Mouse (Mus musculus) E14TG2a.4 (cell line): ENCODE data around the gene Sema3b.
A peak's percentile ranks its signal among the peaks of the same experiment; 100 is the strongest.

Source experiments
- H3K27me3 ChIP-seq: 2 replicates; pipeline ENCODE4 v1.6.1; 2014; ENCODE audit warnings: low read length, control low read depth; ENCODE audit not compliant: insufficient read depth
- H3K36me3 ChIP-seq: 2 replicates; pipeline ENCODE4 v1.6.1; 2014; ENCODE audit warnings: low read length, control low read depth; ENCODE audit not compliant: insufficient read depth
- H3K4me1 ChIP-seq: replicated peaks from 2 replicates; pipeline ENCODE4 v1.6.1; 2014; ENCODE audit warnings: low read depth, low read length, control low read depth
- H3K4me3 ChIP-seq: replicated peaks from 2 replicates; pipeline ENCODE4 v1.5.1; 2014; ENCODE audit warnings: mild to moderate bottlenecking, low read length
- H3K9me3 ChIP-seq: 2 replicates; pipeline ENCODE4 v1.6.1; 2014; ENCODE audit warnings: low read length, control low read depth
- CTCF ChIP-seq: conservative IDR thresholded peaks from 2 replicates; pipeline ENCODE4 v1.5.1; 2014; ENCODE audit warnings: low read length
- NANOG ChIP-seq: IDR thresholded peaks from 2 replicates; pipeline ENCODE4 v1.6.1; 2014; ENCODE audit warnings: borderline replicate concordance, low read length, mixed read lengths
- POU5F1 ChIP-seq: IDR thresholded peaks from 2 replicates; pipeline ENCODE4 v1.6.1; 2014; ENCODE audit warnings: low read length, borderline replicate concordance

The Sema3b gene

DNA sequence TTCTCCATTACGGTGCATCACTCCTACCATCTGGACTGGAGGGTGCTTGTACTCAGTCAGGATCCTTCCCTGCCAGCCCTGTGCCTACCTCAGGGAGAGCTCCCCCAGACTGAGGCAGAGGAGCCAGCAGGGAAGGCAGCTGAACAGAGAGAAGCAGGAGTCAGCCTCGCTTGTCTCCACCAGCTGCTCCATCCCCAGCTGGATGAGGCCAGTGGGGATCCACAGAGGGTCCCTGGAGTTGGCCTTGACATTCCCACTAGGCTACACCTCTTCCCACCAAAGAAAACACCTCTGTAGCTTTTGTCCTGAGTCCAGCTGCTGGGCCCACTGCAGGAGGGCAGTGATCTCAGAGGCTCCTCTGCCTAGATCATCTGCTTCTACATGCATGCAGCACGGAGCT lies 15.9 kb upstream of the Sema3b start:
- no peak for TF ChIP-seq POU5F1
- TF ChIP-seq CTCF: no peak
- TF ChIP-seq NANOG: no peak
- peaks cover 77% of the 10 kb centered on the region for H3K4me1 ChIP-seq
- peaks cover 26% of the 10 kb centered on the region for H3K36me3 ChIP-seq
- no peaks in the 10 kb centered on the region for H3K9me3 ChIP-seq
- H3K27me3 ChIP-seq: no peaks in the 10 kb centered on the region
- peak overlapping the region; percentile 62 for H3K4me3 ChIP-seq

DNA sequence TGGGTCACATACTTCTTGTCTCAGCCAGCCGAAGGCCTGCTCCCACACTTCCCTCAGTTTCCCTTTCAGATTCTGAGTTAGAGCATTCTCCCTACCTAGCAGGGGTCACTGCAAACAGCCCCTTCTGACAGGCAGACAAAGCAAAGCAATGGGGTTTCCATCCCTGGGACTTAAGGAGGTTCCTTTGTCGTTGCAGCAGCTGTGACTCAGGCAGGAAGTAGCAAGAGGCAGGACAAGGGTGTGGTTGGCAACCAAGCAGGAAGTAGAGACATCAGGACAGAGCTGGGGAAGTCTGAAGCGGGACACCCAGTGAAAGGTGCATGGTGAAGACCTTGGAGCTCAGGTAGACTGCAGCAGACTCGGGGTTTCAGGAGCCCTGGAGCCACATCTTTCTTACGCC lies 15.5 kb upstream of the Sema3b start:
- no peak for TF ChIP-seq CTCF
- no peak for TF ChIP-seq NANOG
- no peak for TF ChIP-seq POU5F1
- H3K4me3 ChIP-seq: peak overlapping the region; percentile 62
- peaks cover 77% of the 10 kb centered on the region for H3K4me1 ChIP-seq
- peaks cover 30% of the 10 kb centered on the region for H3K36me3 ChIP-seq
- no peaks in the 10 kb centered on the region for H3K9me3 ChIP-seq
- no peaks in the 10 kb centered on the region for H3K27me3 ChIP-seq

DNA sequence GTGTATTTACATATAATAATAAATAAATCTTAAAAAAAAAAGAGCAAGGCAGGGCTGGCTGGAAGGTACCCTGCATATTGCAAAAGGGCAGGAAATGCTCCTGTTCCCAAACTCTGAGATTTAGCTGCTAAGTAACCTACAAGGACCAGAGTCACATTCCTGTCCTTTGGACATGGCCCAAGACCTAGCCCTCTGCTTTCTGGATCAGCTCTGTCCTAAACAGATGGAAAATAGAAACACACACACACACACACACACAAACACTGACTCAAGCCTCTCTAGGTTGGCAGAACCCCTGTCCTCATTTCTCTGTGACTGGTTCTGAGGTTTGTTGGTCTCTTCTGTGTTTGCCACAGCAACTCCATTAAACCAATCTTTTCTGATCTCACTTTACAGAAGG lies 11.9 kb upstream of the Sema3b start:
- Histone ChIP-seq H3K9me3 (no peaks in the 10 kb centered on the region), H3K4me1 (peaks cover 63% of the 10 kb centered on the region), H3K27me3 (no peaks in the 10 kb centered on the region), H3K36me3 (peaks cover 59% of the 10 kb centered on the region), H3K4me3 (no peak overlapping the region)
- TF ChIP-seq NANOG (no peak), POU5F1 (no peak), CTCF (no peak)

DNA sequence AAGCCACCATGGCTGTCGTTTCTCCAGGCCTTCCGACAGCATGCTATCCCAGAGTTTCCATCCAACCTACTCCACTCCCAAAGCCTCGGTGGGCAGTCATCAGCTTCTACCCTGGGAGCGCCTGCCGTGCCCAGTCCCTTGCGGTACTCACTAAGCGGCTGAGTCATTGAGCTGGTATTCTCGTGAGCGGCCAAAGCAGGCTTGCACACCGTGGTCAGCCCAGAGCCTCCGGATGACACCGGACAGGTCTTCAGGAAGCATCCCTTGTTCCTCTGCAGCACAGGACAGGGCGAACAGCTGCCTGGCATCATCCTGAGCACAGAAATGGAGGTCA lies 10.5 kb upstream of the Sema3b start:
- Histone ChIP-seq H3K36me3 (peaks cover 74% of the 10 kb centered on the region), H3K9me3 (no peaks in the 10 kb centered on the region), H3K4me1 (peaks cover 60% of the 10 kb centered on the region), H3K27me3 (no peaks in the 10 kb centered on the region), H3K4me3 (no peak overlapping the region)
- no peak for TF ChIP-seq CTCF
- TF ChIP-seq POU5F1: no peak
- no peak for TF ChIP-seq NANOG

DNA sequence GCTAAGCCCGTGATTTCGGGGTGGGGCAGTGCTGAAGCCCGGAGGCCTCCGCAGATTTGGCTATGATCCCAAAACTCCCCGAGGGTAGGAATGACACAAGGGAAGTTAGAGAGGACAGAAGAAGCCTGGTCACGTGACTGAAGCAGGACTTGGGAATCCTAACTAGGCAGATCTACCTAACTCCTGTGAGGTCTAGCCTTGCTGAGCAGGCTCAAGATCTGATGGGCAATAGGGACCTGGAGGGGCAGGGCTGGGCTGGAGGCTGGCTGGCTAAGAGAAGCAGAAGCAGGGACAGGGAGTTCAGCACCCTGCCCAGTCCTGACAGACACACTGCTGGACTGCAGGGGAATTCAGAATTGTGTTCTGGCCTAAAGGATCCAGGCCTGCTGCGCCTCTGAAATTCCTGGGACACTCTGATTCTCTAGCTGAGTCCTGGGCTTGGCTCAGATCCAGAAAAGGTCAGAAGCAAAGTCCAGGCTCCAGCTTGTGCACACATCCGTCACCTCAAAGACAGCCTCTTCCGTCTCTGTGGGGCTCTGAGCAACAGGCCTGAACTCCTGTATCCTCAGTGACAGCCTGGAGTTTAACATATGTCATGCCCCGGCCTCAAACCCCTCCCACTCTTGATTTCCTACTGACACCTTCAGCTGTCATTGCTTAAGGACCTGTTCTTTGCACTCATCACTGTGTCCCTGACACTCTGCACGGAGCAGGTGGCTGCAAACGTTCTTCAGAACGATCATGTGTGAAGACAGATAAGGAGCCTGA lies 9.9 kb upstream of the Sema3b start:
- H3K9me3 ChIP-seq: no peaks in the 10 kb centered on the region
- H3K27me3 ChIP-seq: no peaks in the 10 kb centered on the region
- peaks cover 76% of the 10 kb centered on the region for H3K36me3 ChIP-seq
- H3K4me3 ChIP-seq: no peak overlapping the region
- TF ChIP-seq NANOG (no peak), CTCF (no peak), POU5F1 (no peak)
- H3K4me1 ChIP-seq: peaks cover 60% of the 10 kb centered on the region

DNA sequence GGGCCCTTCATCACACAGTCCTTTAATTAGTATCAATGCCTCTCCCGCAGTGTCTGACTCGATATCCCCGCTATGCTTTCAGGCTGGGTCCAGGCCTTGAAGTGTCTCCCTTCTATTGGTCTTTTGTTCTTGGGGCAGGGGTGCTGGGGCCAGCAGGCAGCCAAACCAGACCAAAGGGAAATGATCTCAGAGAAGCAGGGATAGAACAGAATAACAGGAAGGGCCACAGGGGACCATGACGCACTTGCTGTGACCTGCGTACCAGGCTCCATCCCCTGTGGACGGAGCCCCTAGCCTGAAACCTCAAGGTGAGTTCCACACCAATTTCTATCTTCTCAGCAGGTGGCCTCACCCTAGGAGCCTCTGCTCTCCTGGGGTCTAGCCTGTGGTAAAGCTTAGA lies 9.1 kb upstream of the Sema3b start:
- no peaks in the 10 kb centered on the region for H3K9me3 ChIP-seq

DNA sequence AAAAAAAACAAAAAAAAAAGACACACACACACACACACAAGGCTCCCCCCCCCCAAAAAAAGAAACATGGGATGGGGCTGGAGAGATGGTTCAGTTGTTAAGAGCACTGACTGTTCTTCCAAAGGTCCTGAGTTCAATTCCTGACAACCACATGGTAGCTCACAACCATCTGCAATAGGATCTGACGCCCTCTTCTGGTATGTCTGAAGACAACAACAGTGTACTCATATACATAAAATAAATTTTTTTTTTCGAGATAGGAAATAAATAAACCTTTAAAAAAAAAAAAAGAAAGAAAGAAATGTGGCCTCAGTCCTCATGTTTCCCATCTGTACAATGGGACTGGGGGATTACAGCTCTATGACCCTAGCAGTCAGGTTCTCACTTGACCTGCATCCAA lies 8.4 kb upstream of the Sema3b start:
- Histone ChIP-seq H3K27me3 (no peaks in the 10 kb centered on the region), H3K9me3 (no peaks in the 10 kb centered on the region), H3K4me3 (no peak overlapping the region), H3K36me3 (peaks cover 72% of the 10 kb centered on the region), H3K4me1 (peaks cover 62% of the 10 kb centered on the region)
- TF ChIP-seq NANOG (no peak), POU5F1 (no peak), CTCF (peak; percentile 16; the same call in 1 of the 2 replicates)

More for the DNA sequence above, 9.1 kb upstream of the Sema3b start:
- no peaks in the 10 kb centered on the region for H3K27me3 ChIP-seq
- H3K4me1 ChIP-seq: peaks cover 60% of the 10 kb centered on the region
- TF ChIP-seq CTCF (no peak), POU5F1 (no peak), NANOG (no peak)
- peaks cover 73% of the 10 kb centered on the region for H3K36me3 ChIP-seq
- no peak overlapping the region for H3K4me3 ChIP-seq

DNA sequence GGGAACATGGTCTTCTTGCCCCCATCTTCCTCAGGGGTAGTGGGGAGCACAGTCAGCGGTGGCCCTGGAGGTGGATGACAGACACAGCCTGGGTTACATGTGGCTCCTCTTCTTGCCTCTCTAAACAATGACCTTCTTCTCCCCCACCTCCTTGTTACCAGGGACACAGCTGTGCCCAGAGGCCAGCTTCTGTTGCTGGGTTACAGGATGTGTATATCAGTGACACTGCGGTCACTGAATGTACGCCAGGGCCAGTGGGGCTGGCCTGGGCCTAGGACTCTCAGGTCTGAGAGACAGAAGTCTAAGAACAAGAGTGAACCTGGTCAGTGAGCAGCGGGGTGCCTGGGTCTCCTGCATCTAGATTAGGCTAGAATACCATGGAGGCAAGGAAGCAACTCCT lies 6.0 kb upstream of the Sema3b start:
- TF ChIP-seq POU5F1: no peak
- TF ChIP-seq NANOG: no peak
- TF ChIP-seq CTCF: no peak
- Histone ChIP-seq H3K4me3 (no peak overlapping the region), H3K36me3 (peaks cover 60% of the 10 kb centered on the region), H3K4me1 (peaks cover 76% of the 10 kb centered on the region), H3K9me3 (no peaks in the 10 kb centered on the region), H3K27me3 (peaks cover 14% of the 10 kb centered on the region)

DNA sequence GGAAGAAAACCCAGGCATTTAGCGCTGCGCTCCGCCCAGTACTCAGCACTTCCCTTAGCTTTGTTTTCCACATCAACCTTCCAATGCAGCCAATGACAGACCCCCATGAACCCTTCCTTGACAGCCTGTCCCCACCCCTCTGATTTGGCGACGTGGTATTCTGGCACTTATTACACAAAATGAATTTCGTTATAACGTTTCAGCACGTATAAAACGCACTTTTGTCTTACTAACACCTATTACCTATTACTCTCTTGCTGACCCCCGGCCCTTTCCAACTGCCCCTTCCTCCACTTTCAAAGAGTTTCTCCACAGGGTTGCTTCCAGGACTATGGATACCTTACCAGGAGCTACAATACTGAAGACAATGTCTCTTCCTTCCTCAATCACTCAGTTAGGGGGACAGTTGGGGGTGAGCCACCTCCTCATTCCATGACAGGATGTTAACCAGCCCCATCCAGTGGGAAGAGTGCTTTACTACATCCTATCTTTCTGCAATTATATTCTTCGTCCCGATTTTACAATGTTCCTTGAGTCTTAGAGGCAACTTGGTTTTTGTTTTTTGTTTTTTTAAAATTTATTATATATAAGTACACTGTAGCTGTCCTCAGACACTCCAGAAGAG lies 4.0 kb upstream of the Sema3b start:
- TF ChIP-seq POU5F1 (no peak), CTCF (peak; percentile 22; the same call in 1 of the 2 replicates)
- Histone ChIP-seq H3K36me3 (peaks cover 40% of the 10 kb centered on the region), H3K27me3 (peaks cover 27% of the 10 kb centered on the region)

More for the DNA sequence above, 4.0 kb upstream of the Sema3b start:
- Histone ChIP-seq H3K4me3 (0 out of 2 replicates have a peak overlapping the region, but pooled peaks have one; percentile 10), H3K9me3 (no peaks in the 10 kb centered on the region), H3K4me1 (peaks cover 77% of the 10 kb centered on the region)
